Mouse (Mus musculus) neural tube, embryonic 15.5 days (tissue): Measurements from ENCODE around the gene Edn2. TPM values are rescaled to one million over a fixed set of nuclear protein-coding genes. Genes with fewer than 3 reads are reported as not detected.

Source experiments
- ATAC-seq: fragments of 200-750 bp; cut with Nextera tagmentation; 2 replicates; pipeline ENCODE4 v1.8.0; 2017; ENCODE audit warnings: mild to moderate bottlenecking, moderate TSS enrichment, moderate library complexity; ENCODE audit not compliant: low FRiP score
- H3K27ac ChIP-seq: fragments of 300-500 bp; sonication (generic); replicated peaks from 2 replicates; pipeline ENCODE4 v1.5.1; 2015; ENCODE audit warnings: mild to moderate bottlenecking, inconsistent platforms
- H3K27me3 ChIP-seq: fragments of 300-500 bp; sonication (generic); replicated peaks from 2 replicates; pipeline ENCODE4 v1.6.1; 2015; ENCODE audit warnings: inconsistent platforms
- H3K36me3 ChIP-seq: fragments of 300-500 bp; sonication (generic); 2 replicates; pipeline ENCODE4 v1.6.1; 2015; ENCODE audit warnings: inconsistent platforms
- H3K4me1 ChIP-seq: fragments of 300-500 bp; sonication (generic); 2 replicates; pipeline ENCODE4 v1.6.1; 2015; ENCODE audit warnings: inconsistent platforms
- H3K4me2 ChIP-seq: fragments of 300-500 bp; sonication (generic); 2 replicates; pipeline ENCODE4 v1.6.1; 2015; ENCODE audit warnings: inconsistent platforms, mild to moderate bottlenecking, moderate library complexity
- H3K4me3 ChIP-seq: fragments of 300-500 bp; sonication (generic); replicated peaks from 2 replicates; pipeline ENCODE4 v1.5.1; 2015; ENCODE audit warnings: mild to moderate bottlenecking, inconsistent platforms
- H3K9ac ChIP-seq: fragments of 300-500 bp; sonication (generic); replicated peaks from 2 replicates; pipeline ENCODE4 v1.6.1; 2015; ENCODE audit warnings: mild to moderate bottlenecking, inconsistent platforms
- H3K9me3 ChIP-seq: fragments of 300-500 bp; sonication (generic); replicated peaks from 2 replicates; pipeline ENCODE4 v1.6.1; 2016; ENCODE audit warnings: inconsistent platforms
- WGBS: fragments of 180-500 bp; shearing (Covaris S2); methylation state at CpG from one replicate; pipeline ENCODE4 v1.1.7; 2015; ENCODE audit warnings: mixed read lengths; 5-methylcytosine and 5-hydroxymethylcytosine counted together
- polyA plus RNA-seq: library from polyadenylated mRNA; unstranded; fragments of >200 nt; fragmentation: Nextera tagmentation; extraction: Ambion mirVana; gene quantifications from 2 replicates; pipeline ENCODE4 v1.2.1, GENCODE M21; 2015

Gene Edn2
- polyA plus RNA-seq, 1 experiment from 2014 or later, result 0.14 TPM

- Histone ChIP-seq H3K4me1 (peaks cover 8% of the 10 kb centered on the region), H3K36me3 (no peaks in the 10 kb centered on the region), H3K9me3 (no peaks in the 10 kb centered on the region), H3K9ac (no peak overlapping the region), H3K27ac (no peak overlapping the region), H3K4me3 (no peak overlapping the region), H3K27me3 (no peaks in the 10 kb centered on the region), H3K4me2 (no peak overlapping the region)
- WGBS, result 6% methylated on average over 4 of the region's 4 CpGs
- ATAC-seq, result no peak
Observed at GRCm38 (mm10) chr4:120186934-120187333, 25.9 kb downstream of the Edn2 start.

- Histone ChIP-seq H3K27ac (no peak overlapping the region), H3K4me2 (no peak overlapping the region), H3K9me3 (no peaks in the 10 kb centered on the region), H3K27me3 (no peaks in the 10 kb centered on the region), H3K4me3 (no peak overlapping the region), H3K9ac (no peak overlapping the region), H3K36me3 (no peaks in the 10 kb centered on the region), H3K4me1 (peaks cover 8% of the 10 kb centered on the region)
- 73% methylated on average over 6 of the region's 6 CpGs for WGBS
- ATAC-seq, result no peak
Observed at GRCm38 (mm10) chr4:120188204-120188603, 27.2 kb downstream of the Edn2 start.

- 30% methylated on average over 10 of the region's 10 CpGs for WGBS
- Histone ChIP-seq H3K4me1 (peaks cover 8% of the 10 kb centered on the region), H3K27me3 (no peaks in the 10 kb centered on the region), H3K9me3 (no peaks in the 10 kb centered on the region), H3K4me3 (no peak overlapping the region), H3K4me2 (no peak overlapping the region; the same call in 1 of the 2 replicates), H3K9ac (0 out of 2 replicates have a peak overlapping the region, but pooled peaks have one; percentile 15), H3K27ac (peak overlapping the region; percentile 28; the same call in 1 of the 2 replicates), H3K36me3 (no peaks in the 10 kb centered on the region)
- peak; percentile 90 for ATAC-seq
Observed at GRCm38 (mm10) chr4:120188651-120189161, 27.7 kb downstream of the Edn2 start.

- ATAC-seq, result peak; percentile 30; the same call in 1 of the 2 replicates
- no peaks in the 10 kb centered on the region for H3K9me3 ChIP-seq
- H3K4me3 ChIP-seq, result no peak overlapping the region
- no peak overlapping the region for H3K27ac ChIP-seq
- H3K9ac ChIP-seq, result no peak overlapping the region
- no peaks in the 10 kb centered on the region for H3K36me3 ChIP-seq
- 34% methylated on average over 2 of the region's 2 CpGs for WGBS
- H3K4me2 ChIP-seq, result no peak overlapping the region
- H3K27me3 ChIP-seq, result no peaks in the 10 kb centered on the region
- H3K4me1 ChIP-seq, result peaks cover 8% of the 10 kb centered on the region
Observed at GRCm38 (mm10) chr4:120189941-120190340, 28.9 kb downstream of the Edn2 start.

- Histone ChIP-seq H3K4me1 (peaks cover 8% of the 10 kb centered on the region), H3K27ac (no peak overlapping the region), H3K27me3 (no peaks in the 10 kb centered on the region), H3K4me3 (no peak overlapping the region), H3K9me3 (no peaks in the 10 kb centered on the region), H3K4me2 (no peak overlapping the region), H3K36me3 (no peaks in the 10 kb centered on the region), H3K9ac (no peak overlapping the region)
- no peak for ATAC-seq
- WGBS, result 88% methylated on average over 2 of the region's 2 CpGs
Observed at GRCm38 (mm10) chr4:120191987-120192386, 31.0 kb downstream of the Edn2 start.

- Histone ChIP-seq H3K36me3 (no peaks in the 10 kb centered on the region), H3K27ac (no peak overlapping the region), H3K4me3 (no peak overlapping the region), H3K4me1 (peaks cover 3% of the 10 kb centered on the region), H3K9me3 (no peaks in the 10 kb centered on the region), H3K27me3 (no peaks in the 10 kb centered on the region), H3K4me2 (no peak overlapping the region), H3K9ac (no peak overlapping the region)
- no peak for ATAC-seq
- WGBS, result 90% methylated on average over 5 of the region's 5 CpGs
Observed at GRCm38 (mm10) chr4:120194026-120194425, 33.0 kb downstream of the Edn2 start.

- Histone ChIP-seq H3K36me3 (no peaks in the 10 kb centered on the region), H3K4me3 (no peak overlapping the region), H3K9me3 (no peaks in the 10 kb centered on the region), H3K4me1 (no peaks in the 10 kb centered on the region), H3K9ac (no peak overlapping the region), H3K4me2 (no peak overlapping the region), H3K27me3 (no peaks in the 10 kb centered on the region), H3K27ac (no peak overlapping the region)
- ATAC-seq, result no peak
Observed at GRCm38 (mm10) chr4:120194965-120195364, 34.0 kb downstream of the Edn2 start.

- Histone ChIP-seq H3K4me1 (peaks cover 3% of the 10 kb centered on the region; the same call in 1 of the 2 replicates), H3K9ac (no peak overlapping the region), H3K4me3 (no peak overlapping the region), H3K9me3 (no peaks in the 10 kb centered on the region), H3K27me3 (no peaks in the 10 kb centered on the region), H3K36me3 (no peaks in the 10 kb centered on the region), H3K27ac (no peak overlapping the region), H3K4me2 (no peak overlapping the region)
- ATAC-seq, result no peak
- 40% methylated on average over 9 of the region's 9 CpGs for WGBS
Observed at GRCm38 (mm10) chr4:120199184-120199885, 38.3 kb downstream of the Edn2 start.

- no peaks in the 10 kb centered on the region for H3K27me3 ChIP-seq
- H3K27ac ChIP-seq, result no peak overlapping the region
- H3K36me3 ChIP-seq, result no peaks in the 10 kb centered on the region
- no peak for ATAC-seq
- WGBS, result 82% methylated on average over 7 of the region's 7 CpGs
- H3K4me3 ChIP-seq, result no peak overlapping the region
- no peak overlapping the region for H3K4me2 ChIP-seq
- H3K9me3 ChIP-seq, result no peaks in the 10 kb centered on the region
- H3K4me1 ChIP-seq, result peaks cover 4% of the 10 kb centered on the region; the same call in 1 of the 2 replicates
- no peak overlapping the region for H3K9ac ChIP-seq
Observed at GRCm38 (mm10) chr4:120200551-120201266, 39.7 kb downstream of the Edn2 start.

GRCm38 (mm10) chr4:120204357-120204942, 43.4 kb downstream of the Edn2 start:
- 60% methylated on average over 9 of the region's 9 CpGs for WGBS
- no peak overlapping the region for H3K9ac ChIP-seq
- no peak overlapping the region for H3K4me3 ChIP-seq
- peaks cover 4% of the 10 kb centered on the region; the same call in 1 of the 2 replicates for H3K4me1 ChIP-seq
- no peak overlapping the region for H3K4me2 ChIP-seq
- no peaks in the 10 kb centered on the region for H3K36me3 ChIP-seq
- no peaks in the 10 kb centered on the region for H3K27me3 ChIP-seq
- H3K27ac ChIP-seq, result no peak overlapping the region
- no peaks in the 10 kb centered on the region for H3K9me3 ChIP-seq
- ATAC-seq, result no peak; the same call in 1 of the 2 replicates

- no peaks in the 10 kb centered on the region for H3K27me3 ChIP-seq
- H3K4me2 ChIP-seq, result no peak overlapping the region
- WGBS, result 52% methylated on average over 6 of the region's 6 CpGs
- peaks cover 4% of the 10 kb centered on the region; the same call in 1 of the 2 replicates for H3K4me1 ChIP-seq
- H3K36me3 ChIP-seq, result no peaks in the 10 kb centered on the region
- no peak overlapping the region for H3K9ac ChIP-seq
- H3K9me3 ChIP-seq, result no peaks in the 10 kb centered on the region
- H3K27ac ChIP-seq, result no peak overlapping the region
- H3K4me3 ChIP-seq, result no peak overlapping the region
- ATAC-seq, result no peak
Observed at GRCm38 (mm10) chr4:120206471-120206891, 45.5 kb downstream of the Edn2 start.
